Mouse (Mus musculus): ENCODE results near the gene Elk4.
A peak's percentile ranks its signal among the peaks of the same experiment; 100 is the strongest.

GRCm38 (mm10) chr1:131982907-131983306, 24.5 kb upstream of the Elk4 start:
- TF ChIP-seq POLR2A (IDR thresholded peaks at IDR 0.05; ENCODE audit: extremely low read depth, insufficient read depth, low read length) (no peak), CTCF (IDR thresholded peaks at IDR 0.05; ENCODE audit: low read depth, low read length) (peak; percentile 99)
